Mouse (Mus musculus): ENCODE measurements at regions not wholly inside any gene's neighbourhood (a gene's known extent, or its start where the extent isn't known, plus 50 kb on each side); places are given as distances from the start of the nearest gene placed in this dataset.

DNA sequence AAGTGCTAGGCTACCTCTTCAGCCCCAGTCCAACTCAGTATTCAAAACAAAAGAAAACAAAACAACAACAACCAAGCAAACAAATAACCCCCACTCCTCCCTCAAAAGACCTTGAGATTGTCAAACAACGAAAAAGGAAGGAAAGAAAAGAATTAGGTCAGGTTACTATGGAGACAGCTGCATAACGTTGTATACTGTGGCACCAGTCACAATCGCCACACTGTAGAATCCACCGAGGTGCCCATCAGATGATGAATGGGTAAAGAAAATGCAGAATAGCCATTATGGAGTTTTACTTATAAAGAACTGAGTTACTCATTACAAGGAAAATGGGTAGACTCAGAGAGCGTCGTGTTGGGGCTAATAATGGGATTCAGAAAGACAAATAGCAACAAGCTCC is 110.5 kb upstream of the Mycn start:
- intact Hi-C loops (cut with DNase I), result no loop called here
- DNase-seq (ENCODE audit: low spot score), result no peak

DNA sequence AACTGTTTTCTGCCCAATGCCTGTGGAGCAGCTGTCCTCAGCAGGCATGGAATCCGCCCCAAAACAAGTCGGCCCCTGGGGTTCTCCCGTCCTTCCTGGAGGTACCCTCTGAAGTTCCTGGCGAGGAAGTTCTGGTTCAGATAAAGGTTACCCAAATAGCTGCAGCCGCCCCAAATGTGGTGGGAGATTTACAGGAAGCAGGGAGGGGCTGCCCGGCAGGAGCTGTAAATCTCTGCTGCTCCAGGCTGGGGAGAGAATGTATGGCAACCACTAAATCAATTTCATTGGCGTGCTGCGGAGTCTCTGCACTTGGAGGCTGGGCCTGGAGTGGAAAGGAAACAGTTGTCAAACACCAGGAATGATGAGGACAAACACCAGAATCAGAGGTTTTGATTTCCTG is 107.9 kb upstream of the Mycn start:
- intact Hi-C loops (cut with DNase I), result no loop called here
- no peak for DNase-seq (ENCODE audit: low spot score)

DNA sequence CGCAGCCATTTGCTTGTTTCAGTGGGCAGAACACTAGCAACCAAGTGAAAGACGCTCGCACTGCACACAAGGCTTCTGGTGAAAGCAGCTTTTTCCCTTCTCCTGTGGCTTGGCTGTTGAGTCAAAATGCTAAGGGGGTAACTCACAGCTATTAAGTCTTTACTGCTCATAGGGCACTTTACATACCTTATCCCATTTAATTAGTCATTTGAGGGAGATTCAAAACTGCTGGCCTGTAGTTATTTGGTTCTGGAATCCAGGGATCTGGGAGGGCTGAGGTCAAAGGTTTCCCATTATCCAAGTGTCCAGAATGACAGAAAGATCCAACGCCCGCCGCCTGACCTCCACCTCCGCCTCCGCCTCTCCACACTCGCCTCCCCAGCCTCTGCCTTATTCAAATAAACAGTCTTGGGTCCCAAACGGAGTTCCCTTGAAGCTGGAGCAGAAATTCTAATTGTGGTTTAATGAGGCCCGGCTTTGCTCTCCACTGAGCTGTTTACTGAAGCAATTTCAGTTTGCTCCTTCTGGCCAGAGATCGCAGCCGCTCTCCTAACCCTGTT is 106.5 kb upstream of the Mycn start:
- intact Hi-C loops (cut with DNase I), result no loop called here
- no peak for DNase-seq (ENCODE audit: low spot score)

GRCm38 (mm10) chr12:13042934-13043333 is 101.2 kb upstream of the Mycn start:
- intact Hi-C loops (cut with DNase I), result no loop called here

GRCm38 (mm10) chr12:13035108-13035741 is 93.5 kb upstream of the Mycn start:
- intact Hi-C loops (cut with DNase I), result no loop called here
- no peak for DNase-seq (ENCODE audit: low spot score)

More at GRCm38 (mm10) chr12:13042934-13043333, 101.2 kb upstream of the Mycn start:
- no peak for DNase-seq (ENCODE audit: low spot score)

DNA sequence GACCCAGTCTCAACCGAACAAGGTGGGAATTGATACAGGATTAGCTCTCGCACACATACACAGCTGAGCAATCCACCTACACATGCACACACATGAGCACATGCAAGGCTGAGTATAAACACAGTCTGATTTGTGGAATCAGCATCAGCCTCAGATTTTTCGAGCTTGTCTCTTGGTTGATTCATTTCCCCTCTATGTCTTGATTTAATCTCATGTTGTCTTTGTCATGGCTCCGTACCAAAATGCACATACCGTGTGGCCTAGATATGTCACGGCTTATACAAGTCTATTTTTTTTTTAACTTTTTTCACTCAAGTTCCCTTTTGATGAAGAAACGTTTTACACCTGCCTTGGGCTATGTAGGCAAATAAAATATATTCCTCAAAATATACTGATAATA is 88.6 kb upstream of the Mycn start:
- intact Hi-C loops (cut with DNase I), result no loop called here
- no peak for DNase-seq (ENCODE audit: low spot score)

- no peak for DNase-seq (ENCODE audit: low spot score)
- intact Hi-C loops (cut with DNase I), result no loop called here
These were observed 86.4 kb upstream of the Mycn start for GRCm38 (mm10) chr12:13028086-13028485.

GRCm38 (mm10) chr12:13026041-13026580 is 84.4 kb upstream of the Mycn start:
- intact Hi-C loops (cut with DNase I), result no loop called here
- DNase-seq (ENCODE audit: low spot score), result no peak

- intact Hi-C loops (cut with DNase I), result no loop called here
These were observed 82.6 kb upstream of the Mycn start for GRCm38 (mm10) chr12:13024215-13024841.

GRCm38 (mm10) chr12:13011023-13011761 is 69.5 kb upstream of the Mycn start:
- DNase-seq (ENCODE audit: low spot score), result no peak
- intact Hi-C loops (cut with DNase I), result no loop called here

More at GRCm38 (mm10) chr12:13024215-13024841, 82.6 kb upstream of the Mycn start:
- DNase-seq (ENCODE audit: low spot score), result no peak

DNA sequence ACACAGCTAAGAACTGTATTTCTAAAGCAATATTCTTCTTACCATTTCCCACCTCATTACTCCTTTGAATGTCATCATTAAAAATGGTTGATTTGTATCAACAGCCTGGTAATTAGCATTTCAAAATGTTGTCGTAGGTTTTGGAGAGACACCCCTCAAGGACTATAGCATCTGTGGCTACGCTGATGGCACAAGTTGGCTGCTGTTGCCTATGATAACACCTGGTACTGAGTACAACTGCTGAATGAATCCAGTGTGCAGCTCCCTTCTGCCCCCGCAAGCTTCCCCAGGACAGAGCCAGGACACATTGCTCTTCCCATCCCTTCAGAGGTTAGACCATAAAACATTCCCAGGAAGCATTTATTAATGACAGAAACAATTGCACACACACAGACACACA is 68.7 kb upstream of the Mycn start:
- DNase-seq (ENCODE audit: low spot score), result no peak
- intact Hi-C loops (cut with DNase I), result no loop called here

DNA sequence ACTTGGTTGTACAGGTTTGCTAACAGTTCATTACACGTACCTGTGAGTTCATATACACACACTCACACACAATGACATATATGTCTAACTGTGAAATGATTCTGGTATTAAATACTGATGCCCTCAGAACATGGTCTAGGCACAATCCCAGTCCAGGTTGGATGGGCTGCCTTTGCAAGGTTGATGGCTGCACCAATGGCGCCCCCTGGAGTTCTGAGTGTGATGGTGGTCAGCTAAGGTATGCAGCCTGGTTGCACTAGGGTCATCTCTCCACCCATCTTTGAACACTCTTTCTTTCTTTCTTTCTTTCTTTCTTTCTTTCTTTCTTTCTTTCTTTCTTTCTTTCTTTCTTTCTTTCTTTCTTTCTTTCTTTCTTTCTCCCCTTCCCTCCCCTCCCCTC is 67.8 kb upstream of the Mycn start:
- no peak for DNase-seq (ENCODE audit: low spot score)
- intact Hi-C loops (cut with DNase I), result no loop called here

DNA sequence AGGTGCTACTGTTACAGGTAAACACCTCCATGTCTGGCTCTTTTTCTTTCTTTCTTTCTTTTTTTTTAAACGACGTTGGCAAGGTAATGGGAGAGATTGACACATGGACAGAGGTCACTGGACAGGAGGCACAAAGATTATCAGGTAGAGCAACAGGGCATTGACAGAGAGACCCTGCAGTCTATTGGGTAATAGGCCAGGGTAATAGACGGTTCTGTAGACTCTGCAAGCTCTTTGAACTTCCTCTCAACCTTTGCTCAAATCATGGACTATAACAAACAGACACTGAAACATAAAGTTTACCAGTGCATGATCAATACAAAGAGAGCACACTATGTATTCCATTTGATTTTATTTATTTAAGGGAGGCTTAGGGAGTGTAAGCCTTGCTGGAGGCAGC is 61.0 kb upstream of the Mycn start:
- intact Hi-C loops (cut with DNase I), result no loop called here
- DNase-seq (ENCODE audit: low spot score), result no peak

GRCm38 (mm10) chr12:13002069-13002590 is 60.4 kb upstream of the Mycn start:
- no peak for DNase-seq (ENCODE audit: low spot score)
- intact Hi-C loops (cut with DNase I), result no loop called here

DNA sequence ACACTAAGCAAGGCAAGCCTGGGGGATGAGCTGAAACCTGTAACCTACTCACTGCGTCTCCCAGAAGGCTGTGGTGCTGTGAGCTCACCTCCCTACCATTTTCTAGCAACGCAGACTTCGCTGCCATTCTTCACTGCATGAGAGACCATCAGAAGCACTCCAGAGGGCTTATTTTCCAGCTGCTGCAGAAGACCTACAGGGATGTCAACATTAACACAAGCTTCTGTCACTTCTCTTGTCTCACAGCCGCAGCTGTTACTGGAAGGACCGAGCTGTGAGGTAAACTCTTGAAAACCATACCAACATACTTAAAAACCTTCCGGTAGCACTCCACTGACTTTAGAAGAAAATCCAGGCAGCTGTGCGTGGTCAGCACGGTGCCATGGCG is 54.3 kb upstream of the Mycn start:
- no peak for DNase-seq (ENCODE audit: low spot score)
- intact Hi-C loops (cut with DNase I), result no loop called here

DNA sequence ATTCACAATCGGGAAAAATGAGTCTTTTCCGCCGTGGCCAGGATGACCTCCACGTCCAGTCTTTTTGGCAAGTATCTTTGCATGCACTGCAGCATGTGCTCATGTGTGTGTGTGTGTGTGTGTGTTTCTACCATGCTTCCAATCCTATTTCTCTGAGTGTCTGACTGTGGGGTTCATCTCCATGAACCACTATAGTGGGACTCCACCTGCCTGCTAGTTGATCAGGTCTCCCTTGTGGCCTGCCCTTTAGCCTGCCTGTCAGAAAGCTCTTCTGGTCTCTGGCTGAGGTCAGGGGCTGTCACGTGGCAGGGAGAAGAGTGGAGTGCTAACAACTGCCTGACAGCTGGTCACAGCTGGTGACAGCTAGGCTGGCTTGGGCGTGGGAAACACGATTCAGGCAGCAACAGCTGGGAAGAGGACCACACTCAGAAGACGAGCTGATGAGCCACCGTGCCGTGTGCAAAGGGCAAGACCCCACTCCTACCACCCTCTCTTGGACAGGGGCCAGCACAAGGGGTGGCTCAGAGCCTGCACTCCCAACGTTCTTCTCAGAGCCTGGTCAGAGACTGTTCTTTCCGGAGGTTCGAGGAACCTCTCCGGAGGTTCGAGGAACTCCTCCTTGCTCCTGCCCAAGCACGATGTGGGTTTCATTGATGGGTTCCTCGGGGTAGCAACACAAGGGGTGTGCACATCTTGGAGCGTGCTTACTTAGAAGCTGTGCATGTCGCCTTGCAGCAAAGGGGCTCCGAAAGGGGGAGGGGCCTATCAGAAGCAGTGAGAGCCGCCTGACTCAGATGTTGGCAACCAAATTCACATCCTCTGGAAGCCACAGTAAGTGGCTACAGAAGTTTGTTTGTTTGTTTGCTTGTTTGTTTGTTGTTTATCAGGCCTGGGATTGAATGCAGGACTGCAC is 53.6 kb upstream of the Mycn start:
- intact Hi-C loops (cut with DNase I), result no loop called here
- peak; percentile 69 for DNase-seq (ENCODE audit: low spot score)

GRCm38 (mm10) chr12:12993894-12994714 is 52.4 kb upstream of the Mycn start:
- DNase-seq (ENCODE audit: low spot score), result no peak
- intact Hi-C loops (cut with DNase I), result no loop called here
